In genomic region chr5:30401165-30401564, GRCm38 (mm10) we compare ENCODE assay signal across 10 mouse cellular contexts.
A peak's percentile ranks its signal among the peaks of the same experiment; 100 is the strongest.
DNase-seq lines count a peak whose midpoint lies in the region; ATAC-seq and TF ChIP-seq lines count a peak whose summit lies in the region.
"Had no signal": no experiment of that assay in that cellular context is flagged by ENCODE, and none has a peak within 500 bp of the region (broad histone marks: within the 10 kb centered on the region; RNA-seq: fewer than 3 reads in every experiment).

No protein-coding gene starts in this region.

- ATAC-seq in heart, embryonic 15.5 days (replicated peaks; ENCODE audit: insufficient number of reproducible peaks, insufficient read depth, low FRiP score, low read depth), result no peak
- ATAC-seq in midbrain, embryonic 15.5 days (replicated peaks), result no peak
- ATAC-seq in hindbrain, postnatal 0 days, result no peak

- no peaks in the 10 kb centered on the region for H3K36me3 ChIP-seq in heart, embryonic 15.5 days
- H3K36me3 ChIP-seq in midbrain, embryonic 10.5 days, result no peaks in the 10 kb centered on the region
- H3K36me3 ChIP-seq in midbrain, embryonic 15.5 days (replicated peaks), result no peaks in the 10 kb centered on the region
- no peaks in the 10 kb centered on the region for H3K36me3 ChIP-seq in hindbrain, postnatal 0 days (ENCODE audit: insufficient read depth, low read length)
- H3K36me3 ChIP-seq: liver, embryonic 15.5 days had no signal

- H3K4me1 ChIP-seq in heart, embryonic 15.5 days (replicated peaks), result peaks cover 12% of the 10 kb centered on the region
- peaks cover 20% of the 10 kb centered on the region for H3K4me1 ChIP-seq in midbrain, embryonic 10.5 days
- no peaks in the 10 kb centered on the region for H3K4me1 ChIP-seq in midbrain, embryonic 15.5 days
- H3K4me1 ChIP-seq in hindbrain, postnatal 0 days (ENCODE audit: insufficient read depth, low read length), result no peaks in the 10 kb centered on the region
- H3K4me1 ChIP-seq: liver, embryonic 15.5 days had no signal

- H3K27ac ChIP-seq in heart, embryonic 15.5 days, result peak overlapping the region; percentile 66
- 0 out of 2 replicates have a peak overlapping the region, but pooled peaks have one; percentile 9 for H3K27ac ChIP-seq in midbrain, embryonic 10.5 days (replicated peaks)
- no peak overlapping the region for H3K27ac ChIP-seq in midbrain, embryonic 15.5 days
- no peak overlapping the region for H3K27ac ChIP-seq in hindbrain, postnatal 0 days
- H3K27ac ChIP-seq: liver, embryonic 15.5 days had no signal

- DNase-seq in heart, postnatal 36 days, result no peak
- DNase-seq in midbrain, embryonic 10.5 days (ENCODE audit: low spot score), result peak; percentile 28
- DNase-seq in embryo, embryonic 10.5 days (ENCODE audit: low spot score), result peak; percentile 70
- DNase-seq in hindbrain, postnatal 0 days (ENCODE audit: low spot score), result peak; percentile 45
- DNase-seq in adrenal gland, adult 8-10 months, result no peak
- DNase-seq: heart, postnatal 14 days; kidney, postnatal 10 days had no signal

- H3K4me3 ChIP-seq in heart, embryonic 15.5 days, result no peak overlapping the region
- no peak overlapping the region for H3K4me3 ChIP-seq in midbrain, embryonic 10.5 days
- no peak overlapping the region for H3K4me3 ChIP-seq in midbrain, embryonic 15.5 days
- no peak overlapping the region for H3K4me3 ChIP-seq in hindbrain, postnatal 0 days (ENCODE audit: low read length)
- H3K4me3 ChIP-seq: liver, embryonic 15.5 days had no signal

- intact Hi-C loops in heart, postnatal 36 days (cut with DNase I), result no loop called here

- no peaks in the 10 kb centered on the region for H3K9me3 ChIP-seq in heart, embryonic 15.5 days (replicated peaks)
- H3K9me3 ChIP-seq in midbrain, embryonic 10.5 days (replicated peaks), result no peaks in the 10 kb centered on the region
- H3K9me3 ChIP-seq in midbrain, embryonic 15.5 days, result no peaks in the 10 kb centered on the region
- no peaks in the 10 kb centered on the region for H3K9me3 ChIP-seq in hindbrain, postnatal 0 days (ENCODE audit: low read length)
- H3K9me3 ChIP-seq: liver, embryonic 15.5 days had no signal

- no peak for TF ChIP-seq CTCF in hindbrain, postnatal 0 days (IDR thresholded peaks at IDR 0.05; ENCODE audit: low read depth)

- no peaks in the 10 kb centered on the region for H3K27me3 ChIP-seq in heart, embryonic 15.5 days
- H3K27me3 ChIP-seq in midbrain, embryonic 10.5 days (ENCODE audit: low read depth, poor library complexity, severe bottlenecking), result peaks cover 3% of the 10 kb centered on the region
- H3K27me3 ChIP-seq in midbrain, embryonic 15.5 days (replicated peaks), result no peaks in the 10 kb centered on the region
- 0 out of 2 replicates have a peak, but pooled peaks cover 4% of the 10 kb centered on the region for H3K27me3 ChIP-seq in hindbrain, postnatal 0 days (ENCODE audit: insufficient read depth, low read length)

- 0 out of 2 replicates have a peak overlapping the region, but pooled peaks have one; percentile 11 for H3K4me2 ChIP-seq in heart, embryonic 15.5 days
- H3K4me2 ChIP-seq in midbrain, embryonic 15.5 days, result no peak overlapping the region
- H3K4me2 ChIP-seq in hindbrain, postnatal 0 days (ENCODE audit: low read depth, low read length), result no peak overlapping the region
- H3K4me2 ChIP-seq: liver, embryonic 15.5 days had no signal

- WGBS in heart, embryonic 15.5 days, result 22% methylated on average over 8 of the region's 8 CpGs
- WGBS in midbrain, embryonic 10.5 days, result 25% methylated on average over 8 of the region's 8 CpGs
- WGBS in midbrain, embryonic 15.5 days, result 16% methylated on average over 8 of the region's 8 CpGs
- WGBS in hindbrain, postnatal 0 days, result 13% methylated on average over 8 of the region's 8 CpGs

- no peak overlapping the region for H3K9ac ChIP-seq in heart, embryonic 15.5 days
- no peak overlapping the region for H3K9ac ChIP-seq in midbrain, embryonic 15.5 days
- no peak overlapping the region for H3K9ac ChIP-seq in hindbrain, postnatal 0 days (replicated peaks; ENCODE audit: low read length)
- H3K9ac ChIP-seq: liver, embryonic 15.5 days had no signal

Comparison
In these comparisons a context has a peak if more than half of its experiments do, and no peak if none do; other contexts are left out.
1. H3K27ac ChIP-seq: peak in heart, embryonic 15.5 days (single experiment) and midbrain, embryonic 10.5 days (single experiment); none in midbrain, embryonic 15.5 days (single experiment) and hindbrain, postnatal 0 days (single experiment).
2. DNase-seq: peak in midbrain, embryonic 10.5 days (single experiment), embryo, embryonic 10.5 days (single experiment) and hindbrain, postnatal 0 days (single experiment); none in heart, postnatal 36 days (0 of 2) and adrenal gland, adult 8-10 months (single experiment).